Mouse (Mus musculus): ENCODE results near the gene 1110065P20Rik.
A peak's percentile ranks its signal among the peaks of the same experiment; 100 is the strongest.

The 1110065P20Rik gene

GRCm38 (mm10) chr4:124843493-124843892 lies 7.5 kb downstream of the 1110065P20Rik start:
- no peak for DNase-seq (ENCODE audit: low spot score in 2 of 2)

- DNase-seq (ENCODE audit: low spot score in 2 of 2) = no peak
These were observed 10.0 kb downstream of the 1110065P20Rik start for GRCm38 (mm10) chr4:124840998-124841397.

GRCm38 (mm10) chr4:124838035-124838700 lies 12.8 kb downstream of the 1110065P20Rik start:
- no peak for DNase-seq (ENCODE audit: low spot score in 2 of 2)

- no peak for DNase-seq (ENCODE audit: low spot score in 2 of 2)
These were observed 18.2 kb downstream of the 1110065P20Rik start for GRCm38 (mm10) chr4:124832796-124833195.

- no peak for DNase-seq (ENCODE audit: low spot score in 2 of 2)
These were observed 21.3 kb downstream of the 1110065P20Rik start for GRCm38 (mm10) chr4:124829671-124830070.

GRCm38 (mm10) chr4:124825371-124825965 lies 25.5 kb downstream of the 1110065P20Rik start:
- DNase-seq (ENCODE audit: low spot score in 2 of 2) = no peak

GRCm38 (mm10) chr4:124824967-124825366 lies 26.0 kb downstream of the 1110065P20Rik start:
- no peak for DNase-seq (ENCODE audit: low spot score in 2 of 2)

GRCm38 (mm10) chr4:124818832-124819231 lies 32.2 kb downstream of the 1110065P20Rik start:
- no peak for DNase-seq (ENCODE audit: low spot score in 2 of 2)

- peak; percentile 9 to 11 for DNase-seq (ENCODE audit: low spot score in 2 of 2)
These were observed 33.2 kb downstream of the 1110065P20Rik start for GRCm38 (mm10) chr4:124817803-124818202.

GRCm38 (mm10) chr4:124815901-124816300 lies 35.1 kb downstream of the 1110065P20Rik start:
- no peak for DNase-seq (ENCODE audit: low spot score in 2 of 2)

- no peak for DNase-seq (ENCODE audit: low spot score in 2 of 2)
These were observed 39.5 kb downstream of the 1110065P20Rik start for GRCm38 (mm10) chr4:124811347-124811975.

- DNase-seq (ENCODE audit: low spot score in 2 of 2) = no peak
These were observed 40.9 kb downstream of the 1110065P20Rik start for GRCm38 (mm10) chr4:124810056-124810455.

- DNase-seq (ENCODE audit: low spot score in 2 of 2) = no peak
These were observed 41.7 kb downstream of the 1110065P20Rik start for GRCm38 (mm10) chr4:124809136-124809883.

GRCm38 (mm10) chr4:124808511-124808910 lies 42.5 kb downstream of the 1110065P20Rik start:
- DNase-seq (ENCODE audit: low spot score in 2 of 2) = no peak

GRCm38 (mm10) chr4:124803406-124803805 lies 47.6 kb downstream of the 1110065P20Rik start:
- no peak for DNase-seq (ENCODE audit: low spot score in 2 of 2)

- peak; percentile 98 for DNase-seq (ENCODE audit: low spot score in 2 of 2)
These were observed 48.4 kb downstream of the 1110065P20Rik start for GRCm38 (mm10) chr4:124802309-124803260.

- DNase-seq (ENCODE audit: low spot score in 2 of 2) = peak; percentile 76 to 84
These were observed 49.3 kb downstream of the 1110065P20Rik start, which contains the start of gene Mtf1 for GRCm38 (mm10) chr4:124801552-124802308. TSS of gene Mtf1 (plus strand) at chr4:124802104.

Data from spleen, postnatal 36 days (tissue).